Mouse (Mus musculus): ENCODE results near the gene Olfr502. TPM values are rescaled to one million over a fixed set of nuclear protein-coding genes. Genes with fewer than 3 reads are reported as not detected.
"Not testable (repeated sequence)": the region's sequence is repeated elsewhere in the genome, so short reads cannot be mapped to it uniquely, and the experiment has no call there.

Olfr502 gene
- not detected in 2 replicates for polyA plus RNA-seq (2012)

- no peak for TF ChIP-seq GATA1 (IDR thresholded peaks at IDR 0.05; ENCODE audit: low read length)
These were observed at the start of gene Olfr502 for GRCm38 (mm10) chr7:108524965-108525364. Olfr502 (minus strand) TSS chr7:108525065.

- no peak for TF ChIP-seq GATA1 (IDR thresholded peaks at IDR 0.05; ENCODE audit: low read length)
These were observed 40.8 kb upstream of the Olfr502 start, which contains the start of gene Olfr504 for GRCm38 (mm10) chr7:108565693-108566092. Olfr504 (minus strand) TSS chr7:108565793.

- not testable (repeated sequence) for TF ChIP-seq GATA1 (IDR thresholded peaks at IDR 0.05; ENCODE audit: low read length)
These were observed 19.4 kb upstream of the Olfr502 start, which contains the start of gene Olfr503 for GRCm38 (mm10) chr7:108544227-108544626. Olfr503 (plus strand) TSS chr7:108544527.

- TF ChIP-seq GATA1 (IDR thresholded peaks at IDR 0.05; ENCODE audit: low read length), result no peak
These were observed 17.6 kb upstream of the Olfr502 start for GRCm38 (mm10) chr7:108542416-108542815.

Other genes with a start within 250 kb of the Olfr502 start
- not detected in 2 replicates for gene Olfr490, start 236.1 kb downstream of the Olfr502 start, polyA plus RNA-seq (2012)
- not detected in 2 replicates for gene Olfr491, start 211.6 kb downstream of the Olfr502 start, polyA plus RNA-seq (2012)
- gene Olfr492, start 201.4 kb downstream of the Olfr502 start, polyA plus RNA-seq (2012), result not detected in 2 replicates
- not detected in 2 replicates for gene Olfr493, start 178.1 kb downstream of the Olfr502 start, polyA plus RNA-seq (2012)
- not detected in 2 replicates for gene Olfr494, start 159.7 kb downstream of the Olfr502 start, polyA plus RNA-seq (2012)
- gene Olfr495, start 131.9 kb downstream of the Olfr502 start, polyA plus RNA-seq (2012), result not detected in 2 replicates
- not detected in 2 replicates for gene Olfr497, start 104.6 kb downstream of the Olfr502 start, polyA plus RNA-seq (2012)
- not detected in 2 replicates for gene Olfr498, start 59.7 kb downstream of the Olfr502 start, polyA plus RNA-seq (2012)
- not detected in 2 replicates for gene Olfr503, start 19.5 kb upstream of the Olfr502 start, polyA plus RNA-seq (2012)
- gene Olfr504, start 40.7 kb upstream of the Olfr502 start, polyA plus RNA-seq (2012), result not detected in 2 replicates
- not detected in 2 replicates for gene Olfr506, start 85.7 kb upstream of the Olfr502 start, polyA plus RNA-seq (2012)
- not detected in 2 replicates for gene Olfr507, start 96.7 kb upstream of the Olfr502 start, polyA plus RNA-seq (2012)
- gene Olfr508, start 104.9 kb upstream of the Olfr502 start, polyA plus RNA-seq (2012), result not detected in 2 replicates
- not detected in 2 replicates for gene Olfr509, start 126.8 kb upstream of the Olfr502 start, polyA plus RNA-seq (2012)
- not detected in 2 replicates for gene Olfr510, start 141.4 kb upstream of the Olfr502 start, polyA plus RNA-seq (2012)
- not detected in 2 replicates for gene Olfr512, start 188.3 kb upstream of the Olfr502 start, polyA plus RNA-seq (2012)
- not detected in 2 replicates for gene Olfr513, start 225.9 kb upstream of the Olfr502 start, polyA plus RNA-seq (2012)

Measured in G1E-ER4 (cell line).